Mouse (Mus musculus) kidney, adult 18-20 months (tissue): ENCODE results near the gene Gna11.

Experiments
- DNase-seq: peaks from one replicate; pipeline ENCODE4 v3.0.0; 2021

Gene Gna11

GRCm38 (mm10) chr10:81542727-81543460 is 2.1 kb downstream of the Gna11 start:
- no peak for DNase-seq

GRCm38 (mm10) chr10:81541803-81542202 is 3.2 kb downstream of the Gna11 start:
- peak; percentile 72 for DNase-seq

- no peak for DNase-seq
Measured at GRCm38 (mm10) chr10:81541363-81541762, 3.6 kb downstream of the Gna11 start.

GRCm38 (mm10) chr10:81538321-81539048 is 6.5 kb downstream of the Gna11 start:
- DNase-seq: no peak

- no peak for DNase-seq
Measured at GRCm38 (mm10) chr10:81537429-81537828, 7.6 kb downstream of the Gna11 start.

- no peak for DNase-seq
Measured at GRCm38 (mm10) chr10:81536734-81537133, 8.3 kb downstream of the Gna11 start.

- DNase-seq: no peak
Measured at GRCm38 (mm10) chr10:81534826-81535225, 10.2 kb downstream of the Gna11 start.

GRCm38 (mm10) chr10:81526779-81527178 is 18.2 kb downstream of the Gna11 start:
- peak; percentile 90 for DNase-seq

- no peak for DNase-seq
Measured at GRCm38 (mm10) chr10:81525017-81525694, 19.8 kb downstream of the Gna11 start.

- no peak for DNase-seq
Measured at GRCm38 (mm10) chr10:81524051-81524605, 20.9 kb downstream of the Gna11 start, which contains the start of gene Gna15. TSS of gene Gna15 (minus strand) at chr10:81524225.

GRCm38 (mm10) chr10:81523570-81523969 is 21.4 kb downstream of the Gna11 start:
- DNase-seq: no peak

GRCm38 (mm10) chr10:81523142-81523541 is 21.8 kb downstream of the Gna11 start:
- DNase-seq: no peak

GRCm38 (mm10) chr10:81519978-81520365 is 25.0 kb downstream of the Gna11 start:
- DNase-seq: no peak

- no peak for DNase-seq
Measured at GRCm38 (mm10) chr10:81519227-81519977, 25.6 kb downstream of the Gna11 start.

- DNase-seq: peak; percentile 81
Measured at GRCm38 (mm10) chr10:81518546-81518945, 26.4 kb downstream of the Gna11 start.

- DNase-seq: no peak
Measured at GRCm38 (mm10) chr10:81517227-81517626, 27.8 kb downstream of the Gna11 start.

GRCm38 (mm10) chr10:81513798-81514197 is 31.2 kb downstream of the Gna11 start:
- no peak for DNase-seq

- DNase-seq: no peak
Measured at GRCm38 (mm10) chr10:81510246-81510810, 34.7 kb downstream of the Gna11 start.

GRCm38 (mm10) chr10:81507691-81508489 is 37.1 kb downstream of the Gna11 start:
- DNase-seq: no peak

GRCm38 (mm10) chr10:81507095-81507494 is 37.9 kb downstream of the Gna11 start:
- DNase-seq: no peak

- no peak for DNase-seq
Measured at GRCm38 (mm10) chr10:81505016-81505664, 39.9 kb downstream of the Gna11 start.
